ENCODE assay signal across 9 mouse cellular contexts in the genomic region with DNA sequence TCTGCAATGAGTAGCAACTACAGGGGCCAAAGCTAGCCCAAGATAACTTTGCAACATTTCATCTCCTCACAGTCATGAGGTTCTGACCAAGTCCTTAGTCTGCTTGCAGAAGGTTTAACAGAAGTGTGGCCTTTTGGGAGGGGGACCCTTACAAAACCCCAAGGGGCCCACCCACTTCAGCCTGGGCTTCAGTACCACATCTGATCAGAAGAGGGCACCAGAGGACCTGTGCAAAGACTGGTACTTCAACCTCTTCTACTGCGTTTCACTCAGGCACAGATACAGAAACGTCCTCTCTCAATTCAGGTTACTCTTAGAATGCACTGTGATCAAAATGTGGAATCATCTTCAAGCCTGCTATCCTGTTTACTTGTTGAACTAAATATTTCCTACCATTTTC. TPM values are rescaled to one million over a fixed set of nuclear protein-coding genes. Genes with fewer than 3 reads are reported as not detected.
DNase-seq lines count a peak whose midpoint lies in the region; ATAC-seq and TF ChIP-seq lines count a peak whose summit lies in the region.
"Had no signal": no experiment of that assay in that cellular context is flagged by ENCODE, and none has a peak within 500 bp of the region (broad histone marks: within the 10 kb centered on the region; RNA-seq: fewer than 3 reads in every experiment).

No protein-coding gene starts in this region.

- no peaks in the 10 kb centered on the region for H3K79me2 ChIP-seq in MEL (ENCODE audit: control insufficient read depth, insufficient read depth, low read length, poor library complexity)

- H3K9ac ChIP-seq in MEL (ENCODE audit: control insufficient read depth, low read depth, low read length, poor library complexity, severe bottlenecking): no peak overlapping the region

- peak; percentile 80 to 98 (median 83) for TF ChIP-seq CTCF in MEL (IDR thresholded peaks at IDR 0.05 in 2 of 3, conservative IDR thresholded peaks at IDR 0.05 in 1 of 3; ENCODE audit: control insufficient read depth in 1 of 3, insufficient read depth in 1 of 3, low read depth in 2 of 3, low read length in 3 of 3, poor library complexity in 1 of 3, severe bottlenecking in 1 of 3)
- peak; percentile 79 for TF ChIP-seq CTCF in lung, adult 2 months (IDR thresholded peaks at IDR 0.05; ENCODE audit: insufficient read depth, low read length)

- peaks cover 11 to 24% of the 10 kb centered on the region in 2 experiments for H3K4me1 ChIP-seq in MEL (ENCODE audit: control insufficient read depth in 1 of 2, insufficient read depth in 2 of 2, low read length in 2 of 2)
- H3K4me1 ChIP-seq in lung, adult 2 months (ENCODE audit: control insufficient read depth, insufficient read depth, low read length): peaks cover 4% of the 10 kb centered on the region; the same call in 1 of the 2 replicates

- ATAC-seq in frontal cortex, adult (ENCODE audit: low TSS enrichment): peak; percentile 87

- no peaks in the 10 kb centered on the region for H3K9me3 ChIP-seq in MEL (replicated peaks; ENCODE audit: insufficient read depth, low read length)

- no peak for TF ChIP-seq EP300 in MEL (IDR thresholded peaks at IDR 0.05; ENCODE audit: low read depth in 1 of 2, low read length in 2 of 2)

- no peak for TF ChIP-seq POLR2A in MEL (IDR thresholded peaks at IDR 0.05; ENCODE audit: control insufficient read depth in 1 of 2, insufficient read depth in 1 of 2, low read depth in 1 of 2, low read length in 2 of 2, poor library complexity in 1 of 2)
- TF ChIP-seq POLR2A in lung, adult 2 months (IDR thresholded peaks at IDR 0.05; ENCODE audit: borderline replicate concordance, extremely low read depth, low read depth, low read length): no peak

- no peaks in the 10 kb centered on the region for H3K27me3 ChIP-seq in MEL (ENCODE audit: control insufficient read depth in 1 of 2, insufficient read depth in 2 of 2, low read length in 2 of 2)

- H3K36me3 ChIP-seq in MEL (ENCODE audit: control insufficient read depth in 1 of 2, insufficient read depth in 2 of 2, low read length in 2 of 2): peaks cover 0 to 6% of the 10 kb centered on the region in 2 experiments; a peak in 2 of 4 replicates

- H3K4me3 ChIP-seq in MEL (ENCODE audit: control insufficient read depth in 1 of 2, insufficient read depth in 1 of 2, low read depth in 2 of 2, low read length in 2 of 2): no peak overlapping the region
- H3K4me3 ChIP-seq in lung, adult 2 months (replicated peaks; ENCODE audit: extremely low read depth, low read depth, low read length): no peak overlapping the region

- 2% methylated on average over 2 of the region's 2 CpGs for WGBS in lung, adult 2 months

- DNase-seq in 416B (ENCODE audit: low read depth) (peak; percentile 71), MEL (ENCODE audit: low read depth, low spot score) (peak; percentile 75)
- peak; percentile 20 for DNase-seq in cerebellum, adult 11-12 months
- peak; percentile 66 for DNase-seq in kidney, postnatal 14 days
- peak; percentile 62 for DNase-seq in lung, adult 2 months
- DNase-seq in right cerebral cortex, postnatal 25 days: peak; percentile 46
- DNase-seq in urinary bladder, postnatal 36 days (ENCODE audit: low spot score in 2 of 2): peak; percentile 48 to 50

- no peak overlapping the region for H3K27ac ChIP-seq in MEL (ENCODE audit: control insufficient read depth, low read depth, low read length)

- peak; percentile 88 for TF ChIP-seq RAD21 in MEL (IDR thresholded peaks at IDR 0.05; ENCODE audit: low read depth, low read length)

TF ChIP-seq in MEL, 35 proteins besides CTCF, POLR2A, EP300 and RAD21:
- peak; percentile 48 for TF ChIP-seq SIN3A (IDR thresholded peaks at IDR 0.05; ENCODE audit: low read length)
- peak; percentile 73 for TF ChIP-seq SMC3 (IDR thresholded peaks at IDR 0.05; ENCODE audit: low read depth, low read length)
- TF ChIP-seq MXI1 (IDR thresholded peaks at IDR 0.05; ENCODE audit: low read depth, low read length): no peak
- TF ChIP-seq ZC3H11A (IDR thresholded peaks at IDR 0.05; ENCODE audit: low read depth, low read length): peak; percentile 86

RNA-seq across cellular contexts. Expression of a gene that starts 30.0 kb away (rescaled TPM):
- not detected in 2 replicates for total RNA-seq in MEL (2012; rRNA removed)
- polyA plus RNA-seq in MEL (2012; ENCODE audit: insufficient read depth in 1 of 2, insufficient read length in 2 of 2, low read depth in 1 of 2, low replicate concordance in 2 of 2, missing spikeins in 1 of 2): under 1 TPM in 1 of 2 experiments, not detected in 1; 0.18 TPM
- polyA plus RNA-seq in lung, adult 2 months (2012; rRNA removed): not detected in 2 replicates
- polyA plus RNA-seq: heart, embryonic 16.5 days had no signal

RNA-seq across cellular contexts. Expression of a gene that starts 42.3 kb away (rescaled TPM):
- 55.8 and 59.6 TPM in 2 replicates for total RNA-seq in MEL (2012; rRNA removed)
- 10 to 100 TPM in 1 of 2 experiments, not detected in 1; 62.7 TPM for polyA plus RNA-seq in MEL (2012; ENCODE audit: insufficient read depth in 1 of 2, insufficient read length in 2 of 2, low read depth in 1 of 2, low replicate concordance in 2 of 2, missing spikeins in 1 of 2)
- polyA plus RNA-seq in lung, adult 2 months (2012; rRNA removed): 188 and 246 TPM in 2 replicates

Comparison
In these comparisons a context has a peak if more than half of its experiments do, and no peak if none do; other contexts are left out.
1. DNase-seq: peak in every context shown above with its lines; median percentile 75 in MEL; 71 in 416B; 66 in kidney, postnatal 14 days; 62 in lung, adult 2 months; 49 in urinary bladder, postnatal 36 days; 46 in right cerebral cortex, postnatal 25 days; 20 in cerebellum, adult 11-12 months.